Mouse (Mus musculus) embryonic fibroblast, embryonic 13.5 days (primary cell): ENCODE results near the gene Coa4.

ENCODE experiments used
- CTCF ChIP-seq: IDR thresholded peaks from 2 replicates; pipeline ENCODE4 v1.5.1; 2011; ENCODE audit warnings: mild to moderate bottlenecking, control low read depth, low read length, moderate library complexity, borderline replicate concordance; ENCODE audit not compliant: insufficient read depth
- POLR2A ChIP-seq: IDR thresholded peaks from 2 replicates; pipeline ENCODE4 v1.6.1; 2011; ENCODE audit warnings: low read depth, mild to moderate bottlenecking, control low read depth, low read length, moderate library complexity

- no peak for TF ChIP-seq POLR2A
- TF ChIP-seq CTCF, result no peak
Observed at GRCm38 (mm10) chr7:100572704-100573103, 35.8 kb downstream of the Coa4 start.
